Mouse (Mus musculus): ENCODE results near the gene Vgll4. TPM values are rescaled to one million over a fixed set of nuclear protein-coding genes. Genes with fewer than 3 reads are reported as not detected.

Gene Vgll4
- total and polyA plus RNA-seq, 2 experiments = 24.3 to 44.5 TPM

DNA sequence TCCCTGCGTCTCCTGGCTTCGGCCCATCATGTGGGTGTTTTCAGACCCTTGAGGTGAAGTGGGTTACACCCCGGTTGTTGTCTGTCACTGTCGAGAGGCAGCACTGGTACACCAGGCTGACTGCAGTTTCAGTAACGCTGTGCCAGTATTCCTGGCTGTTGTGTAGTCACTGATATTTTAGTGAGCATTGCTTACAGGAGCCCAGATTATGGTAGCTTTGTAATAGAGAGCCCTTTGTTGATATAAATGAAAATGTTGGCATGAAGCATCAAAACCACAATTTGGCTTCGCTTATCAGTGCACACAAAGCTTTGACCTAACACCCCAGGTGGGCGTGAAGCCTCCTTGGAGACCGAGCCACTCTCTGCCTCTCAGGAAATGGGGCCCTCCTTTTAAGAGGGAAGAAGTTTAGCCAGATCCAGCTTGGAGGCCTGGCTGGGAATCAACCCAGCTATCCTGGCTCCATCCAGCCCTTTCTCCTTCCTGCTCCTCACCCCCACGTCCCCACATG lies 149.8 kb downstream of the Vgll4 start:
- Histone ChIP-seq H3K27me3 (ENCODE audit: control insufficient read depth, insufficient read depth, low read length) (no peaks in the 10 kb centered on the region), H3K27ac (replicated peaks; ENCODE audit: insufficient read depth, low read depth, low read length) (no peak overlapping the region), H3K36me3 (ENCODE audit: control insufficient read depth, insufficient read depth, low read length) (no peaks in the 10 kb centered on the region), H3K4me3 (ENCODE audit: insufficient read depth, low read depth, low read length) (no peak overlapping the region), H3K4me1 (ENCODE audit: control insufficient read depth, insufficient read depth, low read length) (no peaks in the 10 kb centered on the region; the same call in 1 of the 2 replicates), H3K9ac (ENCODE audit: low read depth, low read length) (no peak overlapping the region), H3K79me2 (ENCODE audit: control insufficient read depth, insufficient read depth, low read length) (no peaks in the 10 kb centered on the region)
- TF ChIP-seq POLR2A (IDR thresholded peaks at IDR 0.05; ENCODE audit: extremely low read depth, insufficient read depth, low read length) (no peak), CTCF (IDR thresholded peaks at IDR 0.05; ENCODE audit: low read depth, low read length) (no peak)
- DNase-seq (ENCODE audit: extremely low read depth, low read depth, low spot score) = no peak
- WGBS = 89% methylated on average over 9 of the region's 9 CpGs

- no peak for DNase-seq (ENCODE audit: extremely low read depth, low read depth, low spot score)
- no peak overlapping the region for H3K27ac ChIP-seq (replicated peaks; ENCODE audit: insufficient read depth, low read depth, low read length)
- H3K36me3 ChIP-seq (ENCODE audit: control insufficient read depth, insufficient read depth, low read length) = no peaks in the 10 kb centered on the region
- H3K79me2 ChIP-seq (ENCODE audit: control insufficient read depth, insufficient read depth, low read length) = no peaks in the 10 kb centered on the region; the same call in 1 of the 2 replicates
- WGBS = 72% methylated on average over 6 of the region's 6 CpGs
- no peaks in the 10 kb centered on the region for H3K27me3 ChIP-seq (ENCODE audit: control insufficient read depth, insufficient read depth, low read length)
- H3K4me3 ChIP-seq (ENCODE audit: insufficient read depth, low read depth, low read length) = no peak overlapping the region
- no peaks in the 10 kb centered on the region; the same call in 1 of the 2 replicates for H3K4me1 ChIP-seq (ENCODE audit: control insufficient read depth, insufficient read depth, low read length)
- TF ChIP-seq POLR2A (IDR thresholded peaks at IDR 0.05; ENCODE audit: extremely low read depth, insufficient read depth, low read length) = no peak
- TF ChIP-seq CTCF (IDR thresholded peaks at IDR 0.05; ENCODE audit: low read depth, low read length) = no peak
- no peak overlapping the region for H3K9ac ChIP-seq (ENCODE audit: low read depth, low read length)
Measured at GRCm38 (mm10) chr6:114818471-114818870, 151.3 kb downstream of the Vgll4 start.

- Histone ChIP-seq H3K4me1 (ENCODE audit: control insufficient read depth, insufficient read depth, low read length) (peaks cover under 1% of the 10 kb centered on the region; the same call in 1 of the 2 replicates), H3K36me3 (ENCODE audit: control insufficient read depth, insufficient read depth, low read length) (no peaks in the 10 kb centered on the region), H3K27me3 (ENCODE audit: control insufficient read depth, insufficient read depth, low read length) (no peaks in the 10 kb centered on the region), H3K4me3 (ENCODE audit: insufficient read depth, low read depth, low read length) (no peak overlapping the region), H3K79me2 (ENCODE audit: control insufficient read depth, insufficient read depth, low read length) (no peaks in the 10 kb centered on the region; the same call in 1 of the 2 replicates), H3K9ac (ENCODE audit: low read depth, low read length) (no peak overlapping the region), H3K27ac (replicated peaks; ENCODE audit: insufficient read depth, low read depth, low read length) (no peak overlapping the region)
- TF ChIP-seq CTCF (IDR thresholded peaks at IDR 0.05; ENCODE audit: low read depth, low read length) (no peak), POLR2A (IDR thresholded peaks at IDR 0.05; ENCODE audit: extremely low read depth, insufficient read depth, low read length) (no peak)
- DNase-seq (ENCODE audit: extremely low read depth, low read depth, low spot score) = no peak
- 74% methylated on average over 11 of the region's 11 CpGs for WGBS
Measured at GRCm38 (mm10) chr6:114817948-114818347, 151.8 kb downstream of the Vgll4 start.

DNA sequence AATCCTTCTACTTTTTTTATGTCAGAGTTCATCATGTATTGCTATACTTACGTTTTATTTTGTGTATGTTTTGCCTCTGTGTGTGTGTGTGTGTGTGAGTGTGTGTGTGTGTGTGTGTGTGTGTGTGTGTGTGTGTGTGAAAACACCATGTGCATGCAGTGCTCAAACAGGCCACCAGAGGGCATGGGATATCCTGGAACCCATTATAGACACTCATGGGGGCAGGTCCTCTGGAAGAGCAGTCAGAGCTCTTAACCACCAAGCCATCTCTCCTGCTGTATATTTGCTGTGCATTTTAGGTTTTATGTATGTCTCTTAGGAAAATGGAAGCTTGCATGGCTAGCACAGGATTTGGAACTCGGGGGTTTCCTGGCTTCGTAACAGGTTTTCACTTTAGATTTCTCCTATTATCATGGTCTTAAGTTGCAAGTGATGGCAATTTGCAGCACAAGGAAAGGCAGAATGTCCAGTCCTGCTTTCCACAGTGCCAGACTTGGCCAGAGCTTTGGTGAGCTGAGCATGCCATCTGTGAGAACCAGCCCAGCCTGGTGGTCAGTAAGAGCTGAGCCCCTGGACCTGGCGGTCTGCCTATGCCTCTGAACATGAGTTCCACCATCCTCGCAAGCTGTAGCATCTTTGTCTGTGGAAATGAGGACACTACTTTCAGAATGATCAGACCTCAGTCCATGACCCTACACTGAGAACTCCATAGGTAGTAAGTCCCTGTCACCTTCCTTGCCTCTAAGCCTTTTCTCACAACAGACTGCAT lies 154.7 kb downstream of the Vgll4 start:
- WGBS = 98% methylated on average over 5 of the region's 5 CpGs
- TF ChIP-seq CTCF (IDR thresholded peaks at IDR 0.05; ENCODE audit: low read depth, low read length) (peak; percentile 34; the same call in 1 of the 2 replicates), POLR2A (IDR thresholded peaks at IDR 0.05; ENCODE audit: extremely low read depth, insufficient read depth, low read length) (no peak)

DNA sequence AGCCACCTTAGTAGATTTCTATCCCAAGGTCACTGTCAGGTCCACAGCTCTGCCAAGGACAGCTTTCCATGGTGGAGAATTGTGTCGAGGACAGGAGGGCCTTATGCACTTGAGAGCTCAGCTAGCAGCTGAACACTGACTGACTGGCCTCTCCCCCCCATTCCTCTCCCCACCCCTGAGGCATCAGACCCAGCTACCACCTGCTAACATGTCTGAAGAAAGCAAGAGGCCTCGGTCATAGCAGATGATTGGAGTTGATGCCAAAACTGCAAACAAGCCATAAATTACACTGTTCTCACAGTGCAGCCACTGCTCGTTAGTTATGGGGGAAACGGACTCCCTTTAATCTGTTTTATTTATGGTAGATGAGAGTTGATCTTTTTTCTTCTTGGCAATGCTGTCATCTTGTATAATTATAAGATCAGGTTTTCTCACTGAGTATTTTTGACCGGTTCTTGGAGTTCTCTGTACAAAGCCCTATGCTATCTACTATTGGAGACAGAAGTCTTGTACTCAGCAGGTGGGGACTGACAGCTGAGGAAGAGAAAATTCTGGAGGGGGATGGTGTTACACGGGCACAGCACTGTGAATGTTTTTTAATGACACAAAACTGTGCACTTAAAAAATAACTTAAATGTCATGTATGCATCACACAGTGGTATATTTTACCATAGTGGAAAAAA lies 155.5 kb downstream of the Vgll4 start:
- H3K36me3 ChIP-seq (ENCODE audit: control insufficient read depth, insufficient read depth, low read length) = no peaks in the 10 kb centered on the region
- H3K79me2 ChIP-seq (ENCODE audit: control insufficient read depth, insufficient read depth, low read length) = no peaks in the 10 kb centered on the region; the same call in 1 of the 2 replicates
- no peak for TF ChIP-seq POLR2A (IDR thresholded peaks at IDR 0.05; ENCODE audit: extremely low read depth, insufficient read depth, low read length)
- no peak for TF ChIP-seq CTCF (IDR thresholded peaks at IDR 0.05; ENCODE audit: low read depth, low read length)
- no peak overlapping the region for H3K9ac ChIP-seq (ENCODE audit: low read depth, low read length)
- no peak for DNase-seq (ENCODE audit: extremely low read depth, low read depth, low spot score)
- no peak overlapping the region for H3K4me3 ChIP-seq (ENCODE audit: insufficient read depth, low read depth, low read length)
- 93% methylated on average over 6 of the region's 6 CpGs for WGBS
- H3K27ac ChIP-seq (replicated peaks; ENCODE audit: insufficient read depth, low read depth, low read length) = no peak overlapping the region
- H3K4me1 ChIP-seq (ENCODE audit: control insufficient read depth, insufficient read depth, low read length) = peaks cover 5% of the 10 kb centered on the region
- H3K27me3 ChIP-seq (ENCODE audit: control insufficient read depth, insufficient read depth, low read length) = no peaks in the 10 kb centered on the region

More for the DNA sequence above, 154.7 kb downstream of the Vgll4 start:
- H3K36me3 ChIP-seq (ENCODE audit: control insufficient read depth, insufficient read depth, low read length) = no peaks in the 10 kb centered on the region
- no peak for DNase-seq (ENCODE audit: extremely low read depth, low read depth, low spot score)
- no peak overlapping the region for H3K9ac ChIP-seq (ENCODE audit: low read depth, low read length)
- no peak overlapping the region for H3K4me3 ChIP-seq (ENCODE audit: insufficient read depth, low read depth, low read length)
- peaks cover 5% of the 10 kb centered on the region for H3K4me1 ChIP-seq (ENCODE audit: control insufficient read depth, insufficient read depth, low read length)
- no peaks in the 10 kb centered on the region for H3K27me3 ChIP-seq (ENCODE audit: control insufficient read depth, insufficient read depth, low read length)
- H3K27ac ChIP-seq (replicated peaks; ENCODE audit: insufficient read depth, low read depth, low read length) = no peak overlapping the region
- no peaks in the 10 kb centered on the region; the same call in 1 of the 2 replicates for H3K79me2 ChIP-seq (ENCODE audit: control insufficient read depth, insufficient read depth, low read length)

Measured in liver, adult 2 months (tissue).